Mouse (Mus musculus) gastrocnemius, postnatal 25 days (tissue): ENCODE results near the gene 1700020L24Rik. TPM values are rescaled to one million over a fixed set of nuclear protein-coding genes. Genes with fewer than 3 reads are reported as not detected.

Source experiments
- DNase-seq: peaks from one replicate; pipeline ENCODE4 v3.0.0; 2022
- total RNA-seq, 2 experiments: library from RNA; stranded (reverse); gene quantifications; 1 replicate in 1 of 2; 2 replicates in 1 of 2; pipeline ENCODE4 v1.2.3; 2021

The 1700020L24Rik gene
- total RNA-seq, 2 experiments from 2014 or later = not detected

DNA sequence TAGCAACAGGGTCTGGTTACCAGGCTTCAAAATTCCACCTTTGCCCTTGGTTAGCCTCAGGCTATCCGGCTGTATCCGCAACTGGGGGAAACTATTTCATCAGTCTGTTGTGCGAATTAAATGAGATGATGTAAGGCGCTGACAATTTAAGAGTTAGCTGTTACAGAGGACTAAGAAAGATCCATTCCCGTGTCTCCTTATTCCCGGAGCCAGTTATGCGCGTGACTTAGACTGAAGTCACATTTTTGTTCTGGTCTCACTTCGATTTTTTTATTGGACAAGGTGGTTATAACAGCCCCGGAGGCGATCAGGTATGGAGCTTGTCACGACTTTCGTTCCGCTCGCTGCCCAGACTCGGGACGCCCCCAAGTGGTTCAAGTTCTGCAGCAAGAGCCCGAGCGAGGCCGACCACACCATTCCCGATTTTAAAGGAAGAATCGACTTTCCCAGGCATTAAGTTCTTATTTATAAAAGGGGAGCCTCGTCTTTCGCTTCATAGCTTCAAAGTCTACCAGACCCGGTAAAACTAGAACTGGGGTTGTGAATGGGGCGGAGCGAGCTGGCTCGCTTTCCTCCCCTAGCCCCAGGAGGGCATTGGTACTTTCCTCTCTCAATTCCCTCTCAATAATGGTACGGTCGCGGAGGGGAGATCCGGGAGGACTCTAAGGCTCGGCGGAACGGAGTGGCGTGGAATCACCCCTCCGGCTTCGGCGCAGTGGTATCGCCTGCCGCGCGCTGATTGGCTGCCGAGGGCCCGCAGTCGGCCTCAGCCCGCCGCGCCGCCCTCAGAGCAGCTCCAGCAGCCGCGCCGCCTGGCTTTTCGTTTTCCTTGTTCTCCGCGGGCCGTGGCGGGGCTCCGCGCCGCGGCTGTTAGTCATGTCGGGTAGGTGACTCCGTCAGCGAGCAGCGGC lies 35.1 kb downstream of the 1700020L24Rik start, which contains the start of gene Taf15:
Taf15 (plus strand) TSS at position 763 of the 911 bp plus-strand sequence.
- peak; percentile 99 for DNase-seq

DNA sequence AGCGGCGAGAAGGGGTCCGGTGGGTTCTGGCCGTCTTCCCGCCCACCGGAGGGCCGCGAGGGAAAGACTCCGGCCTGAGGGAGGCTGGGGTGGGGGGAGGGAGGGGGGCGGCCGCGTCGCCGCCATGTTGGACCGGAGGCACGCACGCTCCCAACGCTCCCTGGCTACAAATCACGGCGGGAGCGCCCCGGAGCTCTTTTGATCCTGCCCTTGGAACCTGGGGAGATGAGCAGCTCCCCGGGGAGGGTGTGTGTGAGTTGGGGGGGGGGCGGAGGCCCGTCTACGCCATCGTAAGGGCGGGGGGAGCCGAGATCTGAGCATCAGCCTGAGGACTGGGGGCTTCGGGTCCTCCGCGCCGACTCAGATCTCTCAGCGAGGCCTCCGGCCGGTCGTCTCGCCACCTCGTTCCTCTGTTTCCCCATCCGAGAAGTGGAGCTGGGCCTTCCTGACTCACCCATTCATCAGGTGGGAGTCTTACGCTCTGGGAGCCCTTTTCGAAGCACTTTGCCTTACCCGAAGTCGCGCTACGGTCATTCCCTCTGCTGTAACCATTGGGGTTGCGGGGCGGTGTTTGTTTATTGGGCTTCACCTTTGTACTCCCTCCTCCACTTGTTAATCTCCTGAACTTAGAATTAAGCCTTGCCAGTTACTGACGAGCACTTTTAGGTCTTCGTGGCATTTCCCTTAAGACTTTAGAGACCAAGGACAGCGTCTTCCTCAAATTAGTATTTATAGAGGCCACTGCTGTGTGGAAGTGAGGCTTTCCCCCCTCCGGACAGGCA lies 35.9 kb downstream of the 1700020L24Rik start:
- DNase-seq = no peak

Other genes with a start within 250 kb of the 1700020L24Rik start
- gene Slfn3, start 246.3 kb upstream of the 1700020L24Rik start, total RNA-seq = 1 to 10 TPM; 1.2 to 1.3 TPM
- not detected for gene Slfn14, start 151.0 kb upstream of the 1700020L24Rik start, total RNA-seq
- 10 to 100 TPM; 30.1 to 32.3 TPM for gene Ap2b1, start 138.7 kb upstream of the 1700020L24Rik start, total RNA-seq
- 10 to 100 TPM in 1 of 2 experiments, 1 to 10 TPM in 1; 9.0 to 11.9 TPM for gene Pex12, start 135.1 kb upstream of the 1700020L24Rik start, total RNA-seq
- under 1 TPM; 0.32 to 0.59 TPM for gene Rasl10b, start 28.5 kb upstream of the 1700020L24Rik start, total RNA-seq
- gene Gas2l2, start 8.2 kb upstream of the 1700020L24Rik start, total RNA-seq = not detected
- gene Mmp28, start 25.4 kb downstream of the 1700020L24Rik start, total RNA-seq = 1 to 10 TPM; 2.5 to 4.5 TPM
- gene Taf15, start 35.4 kb downstream of the 1700020L24Rik start, total RNA-seq = 10 to 100 TPM; 20.2 to 24.3 TPM
- not detected for gene Heatr9, start 84.5 kb downstream of the 1700020L24Rik start, total RNA-seq
- not detected for gene Ccl5, start 92.8 kb downstream of the 1700020L24Rik start, total RNA-seq
- gene Ccl9, start 141.0 kb downstream of the 1700020L24Rik start, total RNA-seq = 1 to 10 TPM; 4.0 to 5.0 TPM
- gene Ccl6, start 155.4 kb downstream of the 1700020L24Rik start, total RNA-seq = 1 to 10 TPM; 4.7 to 8.4 TPM
- not detected for gene Rpl9-ps1, start 207.9 kb downstream of the 1700020L24Rik start, total RNA-seq
- gene Ccl3, start 211.7 kb downstream of the 1700020L24Rik start, total RNA-seq = not detected
- gene Ccl4, start 224.9 kb downstream of the 1700020L24Rik start, total RNA-seq = not detected